Mouse (Mus musculus) thymus, postnatal 0 days (tissue): ENCODE measurements around the gene Ksr1. TPM values are rescaled to one million over a fixed set of nuclear protein-coding genes. Genes with fewer than 3 reads are reported as not detected.

ENCODE experiments used
- DNase-seq: peaks from one replicate; pipeline ENCODE4 v3.0.0-alpha.2; 2015; ENCODE audit warnings: low spot score
- polyA plus RNA-seq: library from polyadenylated mRNA; unstranded; fragments of >200 nt; fragmentation: Nextera tagmentation; extraction: Ambion mirVana; gene quantifications from 2 replicates; pipeline ENCODE4 v1.2.1, GENCODE M21; 2015

Ksr1 gene
- polyA plus RNA-seq, 1 experiment from 2014 or later = 2.7 TPM

- DNase-seq = peak; percentile 41
Measured at GRCm38 (mm10) chr11:79125775-79126174, 20.4 kb downstream of the Ksr1 start.

GRCm38 (mm10) chr11:79122556-79122955, 23.7 kb downstream of the Ksr1 start:
- DNase-seq = peak; percentile 18

- no peak for DNase-seq
Measured at GRCm38 (mm10) chr11:79120087-79120486, 26.1 kb downstream of the Ksr1 start.

- no peak for DNase-seq
Measured at GRCm38 (mm10) chr11:79118918-79119377, 27.3 kb downstream of the Ksr1 start.

- no peak for DNase-seq
Measured at GRCm38 (mm10) chr11:79116665-79117064, 29.5 kb downstream of the Ksr1 start.

- DNase-seq = no peak
Measured at GRCm38 (mm10) chr11:79115659-79116058, 30.5 kb downstream of the Ksr1 start.

GRCm38 (mm10) chr11:79114061-79114460, 32.1 kb downstream of the Ksr1 start:
- DNase-seq = no peak

- no peak for DNase-seq
Measured at GRCm38 (mm10) chr11:79113397-79113796, 32.8 kb downstream of the Ksr1 start.

- DNase-seq = no peak
Measured at GRCm38 (mm10) chr11:79112559-79113302, 33.5 kb downstream of the Ksr1 start.

GRCm38 (mm10) chr11:79111864-79112558, 34.2 kb downstream of the Ksr1 start:
- DNase-seq = no peak

GRCm38 (mm10) chr11:79110446-79110845, 35.8 kb downstream of the Ksr1 start:
- no peak for DNase-seq

GRCm38 (mm10) chr11:79107934-79108333, 38.3 kb downstream of the Ksr1 start:
- DNase-seq = no peak

GRCm38 (mm10) chr11:79104998-79105397, 41.2 kb downstream of the Ksr1 start:
- no peak for DNase-seq

- DNase-seq = no peak
Measured at GRCm38 (mm10) chr11:79104538-79104937, 41.7 kb downstream of the Ksr1 start.

- no peak for DNase-seq
Measured at GRCm38 (mm10) chr11:79104096-79104495, 42.1 kb downstream of the Ksr1 start.

GRCm38 (mm10) chr11:79103461-79103869, 42.7 kb downstream of the Ksr1 start:
- DNase-seq = no peak

GRCm38 (mm10) chr11:79102280-79102679, 43.9 kb downstream of the Ksr1 start:
- DNase-seq = no peak

- no peak for DNase-seq
Measured at GRCm38 (mm10) chr11:79101568-79101967, 44.6 kb downstream of the Ksr1 start.

- DNase-seq = no peak
Measured at GRCm38 (mm10) chr11:79099032-79099431, 47.2 kb downstream of the Ksr1 start.

GRCm38 (mm10) chr11:79097736-79098135, 48.5 kb downstream of the Ksr1 start:
- no peak for DNase-seq

GRCm38 (mm10) chr11:79096673-79097072, 49.5 kb downstream of the Ksr1 start:
- no peak for DNase-seq

GRCm38 (mm10) chr11:79095713-79096112, 50.5 kb downstream of the Ksr1 start:
- no peak for DNase-seq

- no peak for DNase-seq
Measured at GRCm38 (mm10) chr11:79094727-79095126, 51.5 kb downstream of the Ksr1 start.
